Mouse (Mus musculus): ENCODE measurements at regions not wholly inside any gene's neighbourhood (a gene's known extent, or its start where the extent isn't known, plus 50 kb on each side); places are given as distances from the start of the nearest gene placed in this dataset.

GRCm38 (mm10) chr11:114238316-114238715 lies 171.5 kb upstream of the Sdk2 start:
- TF ChIP-seq CTCF (IDR thresholded peaks at IDR 0.05; ENCODE audit: insufficient read depth, low read length) (no peak), POLR2A (IDR thresholded peaks at IDR 0.05; ENCODE audit: borderline replicate concordance, extremely low read depth, low read depth, low read length) (no peak)

Data from lung, adult 2 months (tissue).